Mouse (Mus musculus): ENCODE results near the gene Mars.

GRCm38 (mm10) chr10:127265727-127266111 lies 45.9 kb downstream of the Mars start:
- TF ChIP-seq CTCF (IDR thresholded peaks at IDR 0.05; ENCODE audit: low read depth, low read length) (peak; percentile 19; the same call in 1 of the 2 replicates), POLR2A (IDR thresholded peaks at IDR 0.05; ENCODE audit: extremely low read depth, insufficient read depth, low read length) (no peak)
